Mouse (Mus musculus) gonadal fat pad, adult 2 months (tissue): ENCODE measurements around the gene Ky. TPM values are rescaled to one million over a fixed set of nuclear protein-coding genes. Genes with fewer than 3 reads are reported as not detected.

Experiments
- DNase-seq: peaks from one replicate; pipeline ENCODE4 v3.0.0-alpha.2; 2012; ENCODE audit warnings: low read depth
- polyA plus RNA-seq: library from polyadenylated mRNA; depleted of rRNA; stranded (reverse); fragments of >200 nt; gene quantifications from 2 replicates; pipeline ENCODE4 v1.2.3, GENCODE M21; 2012; rRNA removed

Ky gene
- polyA plus RNA-seq, 1 experiment = 0.38 TPM

GRCm38 (mm10) chr9:102547028-102547354 is 41.4 kb downstream of the Ky start:
- DNase-seq = no peak

- DNase-seq = no peak
These were observed 43.7 kb downstream of the Ky start for GRCm38 (mm10) chr9:102549211-102549610.

- no peak for DNase-seq
These were observed 46.2 kb downstream of the Ky start for GRCm38 (mm10) chr9:102551771-102552170.

GRCm38 (mm10) chr9:102553781-102554180 is 48.2 kb downstream of the Ky start:
- DNase-seq = no peak

- DNase-seq = no peak
These were observed 52.9 kb downstream of the Ky start for GRCm38 (mm10) chr9:102558463-102558862.

DNA sequence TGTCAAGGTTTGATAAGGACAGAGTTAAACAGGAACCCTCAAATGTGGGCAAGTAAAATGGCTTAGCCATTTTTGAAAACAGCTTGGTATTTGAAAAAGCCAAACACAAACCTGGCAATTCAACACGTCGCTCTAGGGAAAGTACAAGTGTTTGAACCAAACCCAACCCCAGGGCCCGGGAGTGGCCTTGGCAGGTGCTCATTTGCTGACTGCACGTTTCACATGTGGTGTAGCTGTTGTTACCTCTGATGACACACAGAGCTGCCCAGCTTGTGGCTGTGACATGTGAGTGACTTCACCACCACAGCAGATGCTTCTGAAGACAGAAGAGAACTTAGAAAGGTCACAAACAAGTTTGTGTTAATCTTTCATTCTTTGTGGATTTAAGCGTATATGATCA is 67.3 kb downstream of the Ky start:
- no peak for DNase-seq

GRCm38 (mm10) chr9:102577480-102577879 is 71.9 kb downstream of the Ky start:
- DNase-seq = no peak

DNA sequence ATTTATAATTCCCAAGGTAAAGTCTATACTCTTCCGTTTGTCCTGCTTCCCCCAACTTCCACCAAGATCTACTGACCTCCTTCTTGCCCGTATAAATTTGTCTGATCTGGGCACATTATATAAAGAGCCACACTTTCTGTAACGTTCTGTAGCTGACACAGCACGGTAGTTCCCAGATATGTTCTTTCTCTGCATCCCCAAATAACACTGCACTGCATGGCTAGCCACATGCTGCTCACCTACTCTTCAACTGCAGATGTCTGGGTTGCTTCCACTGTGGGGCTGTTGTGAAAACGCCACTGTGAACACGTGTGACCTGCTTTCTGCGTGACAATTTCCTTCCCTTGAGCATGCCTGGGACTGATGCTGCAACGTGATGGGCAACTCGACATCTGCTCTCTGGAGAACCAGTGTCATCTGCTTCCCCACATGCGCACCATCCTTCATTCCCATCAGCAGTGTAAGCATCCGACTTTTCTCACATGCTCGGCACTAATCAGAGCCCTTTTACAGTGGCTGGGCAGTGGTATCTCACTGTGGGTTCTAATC is 76.4 kb downstream of the Ky start:
- DNase-seq = no peak

DNA sequence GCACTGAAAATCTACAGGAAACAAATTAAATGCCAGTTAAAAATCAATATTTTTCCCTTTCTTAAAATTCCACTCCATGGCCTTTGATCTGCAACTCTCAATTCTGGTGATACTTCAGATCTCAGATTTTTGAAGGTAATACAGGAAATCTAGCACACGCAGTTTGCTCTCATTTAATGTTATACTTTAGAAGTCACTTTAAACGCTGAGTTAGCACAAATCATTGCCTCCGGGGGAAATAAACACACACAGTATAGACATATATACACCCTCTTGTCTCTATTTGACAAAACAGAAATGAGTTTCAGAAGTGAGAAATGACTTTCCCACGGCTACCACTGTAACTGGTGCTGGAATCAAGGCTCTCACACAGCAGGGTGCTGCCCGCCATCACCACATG is 81.8 kb downstream of the Ky start:
- DNase-seq = no peak

- no peak for DNase-seq
These were observed 89.3 kb downstream of the Ky start for GRCm38 (mm10) chr9:102594667-102595393.

Other genes starting within 250 kb of the Ky start
- gene Ephb1, start 151.1 kb upstream of the Ky start, polyA plus RNA-seq = 0.97 and 1.1 TPM in 2 replicates
- gene Anapc13, start 120.5 kb downstream of the Ky start, polyA plus RNA-seq = 117 and 162 TPM in 2 replicates
- gene Cep63, start 120.8 kb downstream of the Ky start, polyA plus RNA-seq = 5.5 and 7.0 TPM in 2 replicates
- gene Amotl2, start 210.9 kb downstream of the Ky start, polyA plus RNA-seq = 59.7 and 62.2 TPM in 2 replicates